Mouse (Mus musculus) limb, embryonic 11.5 days (tissue): ENCODE results near the gene Gm20458. TPM values are rescaled to one million over a fixed set of nuclear protein-coding genes. Genes with fewer than 3 reads are reported as not detected.

ENCODE experiments used
- ATAC-seq: fragments of 200-750 bp; cut with Nextera tagmentation; 2 replicates; pipeline ENCODE4 v1.8.0; 2017; ENCODE audit warnings: low read depth; ENCODE audit not compliant: insufficient number of reproducible peaks, low FRiP score, low TSS enrichment
- DNase-seq: peaks from one replicate; pipeline ENCODE4 v3.0.0-alpha.2; 2015; ENCODE audit warnings: low spot score
- H3K27ac ChIP-seq: fragments of 300-500 bp; sonication (generic); replicated peaks from 2 replicates; pipeline ENCODE4 v1.5.1; 2014; ENCODE audit warnings: low read depth, mild to moderate bottlenecking, low read length
- H3K27me3 ChIP-seq: fragments of 300-500 bp; sonication (generic); 2 replicates; pipeline ENCODE4 v1.6.1; 2014; ENCODE audit warnings: mild to moderate bottlenecking, low read length, mixed read lengths; ENCODE audit not compliant: control insufficient read depth, insufficient read depth
- H3K36me3 ChIP-seq: fragments of 300-500 bp; sonication (generic); 2 replicates; pipeline ENCODE4 v1.6.1; 2014; ENCODE audit warnings: mild to moderate bottlenecking, low read length, moderate library complexity, mixed read lengths; ENCODE audit not compliant: control insufficient read depth, insufficient read depth
- H3K4me1 ChIP-seq: fragments of 300-500 bp; sonication (generic); 2 replicates; pipeline ENCODE4 v1.6.1; 2014; ENCODE audit warnings: low read length, mixed read lengths; ENCODE audit not compliant: control insufficient read depth, insufficient read depth
- H3K4me2 ChIP-seq: fragments of 300-500 bp; sonication (generic); 2 replicates; pipeline ENCODE4 v1.6.1; 2014; ENCODE audit warnings: low read depth, mild to moderate bottlenecking, moderate library complexity; ENCODE audit not compliant: severe bottlenecking
- H3K4me3 ChIP-seq: fragments of 300-500 bp; sonication (generic); 2 replicates; pipeline ENCODE4 v1.5.1; 2014; ENCODE audit warnings: low read depth, low read length
- H3K9ac ChIP-seq: fragments of 300-500 bp; sonication (generic); 2 replicates; pipeline ENCODE4 v1.6.1; 2014; ENCODE audit warnings: mild to moderate bottlenecking, low read length
- H3K9me3 ChIP-seq: fragments of 300-500 bp; sonication (generic); 2 replicates; pipeline ENCODE4 v1.6.1; 2016; ENCODE audit warnings: low read length; ENCODE audit not compliant: control insufficient read depth
- WGBS: fragments of 180-500 bp; shearing (Covaris S2); extraction: QIAGEN DNeasy Blood & Tissue Kit; methylation state at CpG from one replicate; pipeline ENCODE4 v1.1.7; 2014; 5-methylcytosine and 5-hydroxymethylcytosine counted together
- polyA plus RNA-seq: library from polyadenylated mRNA; unstranded; fragments of >200 nt; fragmentation: Nextera tagmentation; extraction: Ambion mirVana; gene quantifications from 2 replicates; pipeline ENCODE4 v1.2.1, GENCODE M21; 2014

Gm20458 gene
- polyA plus RNA-seq, 1 experiment from 2014 or later = 3.6 TPM

DNA sequence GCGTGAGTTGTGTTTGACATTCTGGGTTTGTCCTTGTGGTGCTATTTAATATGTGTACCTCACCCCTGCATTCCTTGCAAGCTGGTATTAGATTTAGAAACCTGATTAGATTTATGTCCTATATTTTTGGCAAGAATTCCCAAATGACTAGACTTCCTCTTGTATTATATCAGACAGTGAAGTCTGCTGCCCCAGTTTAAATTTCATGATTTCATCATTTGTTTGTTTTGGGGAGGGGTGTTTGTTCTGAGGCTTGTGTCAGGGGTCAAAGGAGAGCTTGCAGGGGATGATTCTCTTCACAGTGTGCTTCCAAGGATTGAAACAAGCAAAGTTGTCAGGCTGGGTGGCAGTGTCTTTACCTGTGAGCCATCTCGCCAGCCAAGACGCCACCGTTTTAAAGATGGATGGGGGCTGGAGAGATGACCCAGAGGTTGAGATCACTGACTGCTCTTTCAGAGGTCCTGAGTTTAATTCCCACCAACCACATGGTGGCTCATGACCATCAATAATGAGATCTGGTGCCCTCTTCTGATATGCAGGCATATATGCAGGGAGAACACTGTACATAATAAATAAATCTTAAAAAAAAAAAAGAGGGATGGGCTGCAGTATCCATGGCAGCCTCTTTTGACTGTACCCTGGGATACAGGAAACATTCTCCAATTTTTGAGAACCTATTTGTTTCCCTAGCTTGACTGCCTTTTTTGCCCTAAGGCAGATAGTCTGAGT, 45.0 kb downstream of the Gm20458 start:
- H3K36me3 ChIP-seq = peaks cover 26% of the 10 kb centered on the region

DNA sequence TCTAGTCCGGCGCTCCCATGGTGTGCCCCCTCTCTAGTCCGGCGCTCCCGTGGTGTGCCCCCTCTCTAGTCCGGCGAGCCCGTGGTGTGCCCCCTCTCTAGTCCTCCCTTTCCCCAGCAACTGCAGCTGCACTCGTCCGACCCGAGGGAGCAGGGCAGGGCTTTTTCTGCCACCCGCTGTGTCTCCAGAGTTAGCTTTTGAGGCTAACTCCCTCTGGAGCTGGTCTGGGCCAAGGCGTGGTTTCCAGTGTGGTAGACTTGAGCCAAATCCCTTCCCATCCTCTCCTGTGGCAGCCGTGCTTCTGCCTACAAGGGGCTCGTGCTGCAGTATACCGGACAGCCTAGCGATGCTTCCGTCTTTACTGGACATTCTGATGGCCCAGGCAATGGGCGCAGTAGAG, 47.0 kb downstream of the Gm20458 start:
- H3K4me3 ChIP-seq = no peak overlapping the region
- no peaks in the 10 kb centered on the region for H3K4me1 ChIP-seq
- 90% methylated on average over 19 of the region's 19 CpGs for WGBS
- H3K36me3 ChIP-seq = peaks cover 19% of the 10 kb centered on the region
- no peaks in the 10 kb centered on the region for H3K27me3 ChIP-seq
- H3K9me3 ChIP-seq = no peaks in the 10 kb centered on the region
- no peak overlapping the region for H3K4me2 ChIP-seq
- no peak overlapping the region for H3K9ac ChIP-seq
- no peak overlapping the region for H3K27ac ChIP-seq
- ATAC-seq = no peak
- DNase-seq = no peak

More for the DNA sequence above, 45.0 kb downstream of the Gm20458 start:
- Histone ChIP-seq H3K4me2 (no peak overlapping the region), H3K9me3 (no peaks in the 10 kb centered on the region), H3K27ac (no peak overlapping the region), H3K27me3 (no peaks in the 10 kb centered on the region), H3K9ac (no peak overlapping the region), H3K4me3 (no peak overlapping the region), H3K4me1 (no peaks in the 10 kb centered on the region)
- DNase-seq (no peak), ATAC-seq (no peak)
- WGBS = 92% methylated on average over 4 of the region's 4 CpGs

GRCm38 (mm10) chr2:164510621-164511190, 49.9 kb downstream of the Gm20458 start:
- H3K36me3 ChIP-seq = peaks cover 3% of the 10 kb centered on the region; the same call in 1 of the 2 replicates
- H3K27me3 ChIP-seq = no peaks in the 10 kb centered on the region
- no peak overlapping the region for H3K27ac ChIP-seq
- no peak overlapping the region for H3K4me3 ChIP-seq
- no peak for ATAC-seq
- no peaks in the 10 kb centered on the region for H3K4me1 ChIP-seq
- DNase-seq = no peak
- H3K9me3 ChIP-seq = no peaks in the 10 kb centered on the region
- H3K9ac ChIP-seq = no peak overlapping the region
- WGBS = 53% methylated on average over 4 of the region's 5 CpGs
- H3K4me2 ChIP-seq = no peak overlapping the region

- Histone ChIP-seq H3K36me3 (no peaks in the 10 kb centered on the region), H3K4me1 (no peaks in the 10 kb centered on the region), H3K27me3 (no peaks in the 10 kb centered on the region), H3K9me3 (no peaks in the 10 kb centered on the region), H3K4me2 (no peak overlapping the region), H3K9ac (no peak overlapping the region), H3K27ac (no peak overlapping the region), H3K4me3 (no peak overlapping the region)
- 75% methylated on average over 11 of the region's 14 CpGs for WGBS
- ATAC-seq = no peak
- DNase-seq = no peak
Measured at GRCm38 (mm10) chr2:164512121-164512909, 51.5 kb downstream of the Gm20458 start.

DNA sequence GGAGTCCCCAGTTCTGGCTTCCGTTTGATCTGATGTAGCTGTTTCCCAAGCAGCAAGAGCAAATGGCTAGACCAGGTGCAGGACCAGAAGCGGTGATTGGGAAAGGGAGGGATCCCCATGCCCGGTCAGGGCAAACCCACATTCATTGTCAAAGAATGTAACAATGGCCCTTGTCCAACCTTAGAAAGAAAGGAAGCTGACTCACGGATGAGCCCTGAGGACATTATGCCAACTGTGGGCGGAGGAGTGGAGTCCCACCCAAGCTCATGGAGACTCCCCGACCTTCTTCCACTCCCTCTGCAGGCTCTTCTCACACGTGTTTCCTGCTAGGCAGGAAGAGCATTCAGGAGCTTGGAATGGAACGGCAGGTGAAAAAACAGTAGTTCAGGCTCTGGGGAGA, 52.6 kb downstream of the Gm20458 start:
- DNase-seq = no peak
- WGBS = 78% methylated on average over 8 of the region's 8 CpGs
- no peak overlapping the region for H3K27ac ChIP-seq

GRCm38 (mm10) chr2:164514916-164515315, 54.1 kb downstream of the Gm20458 start:
- Histone ChIP-seq H3K27me3 (no peaks in the 10 kb centered on the region), H3K4me3 (no peak overlapping the region), H3K4me1 (no peaks in the 10 kb centered on the region), H3K9ac (no peak overlapping the region), H3K27ac (no peak overlapping the region), H3K4me2 (no peak overlapping the region), H3K36me3 (no peaks in the 10 kb centered on the region), H3K9me3 (no peaks in the 10 kb centered on the region)
- WGBS = 84% methylated on average over 3 of the region's 3 CpGs
- ATAC-seq = no peak
- DNase-seq = no peak

More for the DNA sequence above, 52.6 kb downstream of the Gm20458 start:
- Histone ChIP-seq H3K9me3 (no peaks in the 10 kb centered on the region), H3K4me2 (no peak overlapping the region), H3K9ac (no peak overlapping the region), H3K4me1 (no peaks in the 10 kb centered on the region), H3K36me3 (no peaks in the 10 kb centered on the region), H3K4me3 (no peak overlapping the region), H3K27me3 (no peaks in the 10 kb centered on the region)
- ATAC-seq = no peak

DNA sequence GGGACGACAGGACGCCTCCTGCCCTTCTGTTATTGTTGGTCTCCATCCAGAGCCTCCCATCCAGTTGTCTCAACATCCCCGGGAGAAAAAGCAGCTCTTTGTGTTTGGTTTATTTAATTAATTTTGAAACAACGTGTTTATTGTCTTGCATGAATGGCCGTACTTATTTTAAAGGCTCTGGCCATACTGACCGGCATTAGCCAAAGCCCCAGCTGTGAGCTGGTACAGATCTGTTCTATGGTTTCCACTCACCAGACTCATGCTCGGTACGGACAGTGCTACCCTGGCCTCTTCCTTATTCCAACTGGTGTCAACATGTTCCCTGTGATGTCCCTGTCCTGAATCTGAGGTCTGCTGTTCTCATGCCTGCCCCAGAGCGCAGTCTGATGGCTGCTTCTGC, 55.1 kb downstream of the Gm20458 start:
- no peak overlapping the region for H3K4me3 ChIP-seq
- no peaks in the 10 kb centered on the region for H3K27me3 ChIP-seq
- no peaks in the 10 kb centered on the region for H3K9me3 ChIP-seq
- WGBS = 84% methylated on average over 9 of the region's 9 CpGs
- no peak overlapping the region for H3K27ac ChIP-seq
- ATAC-seq (no peak), DNase-seq (no peak)
- H3K4me1 ChIP-seq = no peaks in the 10 kb centered on the region
- H3K9ac ChIP-seq = no peak overlapping the region
- no peak overlapping the region for H3K4me2 ChIP-seq
- H3K36me3 ChIP-seq = no peaks in the 10 kb centered on the region

DNA sequence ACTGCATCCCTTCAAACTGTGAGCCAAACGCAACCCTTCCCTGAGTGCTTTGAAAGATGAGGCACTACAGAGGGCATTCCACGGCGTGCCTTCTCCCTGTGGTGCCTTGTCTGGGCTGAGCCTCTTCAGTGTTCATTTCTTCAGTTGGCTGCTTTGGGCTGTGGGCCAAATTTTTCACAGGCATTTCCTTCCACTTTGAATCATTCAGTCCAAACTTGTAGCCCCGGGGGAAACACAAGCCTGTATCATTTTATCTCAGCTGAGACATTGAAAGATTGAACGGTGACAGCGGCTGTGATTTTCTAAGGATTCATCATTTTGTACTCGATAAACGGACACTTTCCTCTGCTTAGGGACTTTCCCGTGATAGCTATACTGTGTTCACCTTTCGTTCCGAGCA, 55.8 kb downstream of the Gm20458 start:
- H3K4me2 ChIP-seq = no peak overlapping the region
- H3K27me3 ChIP-seq = no peaks in the 10 kb centered on the region
- H3K4me1 ChIP-seq = no peaks in the 10 kb centered on the region
- 95% methylated on average over 11 of the region's 11 CpGs for WGBS
- DNase-seq (no peak), ATAC-seq (no peak)
- no peak overlapping the region for H3K27ac ChIP-seq
- no peak overlapping the region for H3K4me3 ChIP-seq
- H3K9me3 ChIP-seq = no peaks in the 10 kb centered on the region
- H3K9ac ChIP-seq = no peak overlapping the region
- H3K36me3 ChIP-seq = no peaks in the 10 kb centered on the region
